Mouse (Mus musculus) forebrain, embryonic 11.5 days (tissue): Measurements from ENCODE around the gene Pawr. TPM values are rescaled to one million over a fixed set of nuclear protein-coding genes. Genes with fewer than 3 reads are reported as not detected.

Source experiments
- ATAC-seq: fragments of 200-750 bp; cut with Nextera tagmentation; replicated peaks from 2 replicates; pipeline ENCODE4 v1.8.0; 2017; ENCODE audit warnings: moderate TSS enrichment; ENCODE audit not compliant: low FRiP score
- DNase-seq: peaks from one replicate; pipeline ENCODE4 v3.0.0-alpha.2; 2017; ENCODE audit warnings: low spot score
- H3K27ac ChIP-seq: fragments of 300-500 bp; sonication (generic); 2 replicates; pipeline ENCODE4 v1.5.1; 2014; ENCODE audit warnings: low read depth, low read length
- H3K27me3 ChIP-seq: fragments of 300-500 bp; sonication (generic); 2 replicates; pipeline ENCODE4 v1.6.1; 2014; ENCODE audit warnings: mild to moderate bottlenecking, low read length, mixed read lengths; ENCODE audit not compliant: control insufficient read depth, insufficient read depth
- H3K36me3 ChIP-seq: fragments of 300-500 bp; sonication (generic); 2 replicates; pipeline ENCODE4 v1.6.1; 2014; ENCODE audit warnings: mild to moderate bottlenecking, low read length, moderate library complexity, mixed read lengths; ENCODE audit not compliant: control insufficient read depth, insufficient read depth
- H3K4me1 ChIP-seq: fragments of 300-500 bp; sonication (generic); replicated peaks from 2 replicates; pipeline ENCODE4 v1.6.1; 2014; ENCODE audit warnings: low read length, mixed read lengths; ENCODE audit not compliant: control insufficient read depth, insufficient read depth
- H3K4me2 ChIP-seq: fragments of 300-500 bp; sonication (generic); 2 replicates; pipeline ENCODE4 v1.6.1; 2014; ENCODE audit warnings: low read depth, mild to moderate bottlenecking, low read length, moderate library complexity, mixed read lengths; ENCODE audit not compliant: severe bottlenecking
- H3K4me3 ChIP-seq: fragments of 300-500 bp; sonication (generic); 2 replicates; pipeline ENCODE4 v1.5.1; 2014; ENCODE audit warnings: low read depth, low read length
- H3K9ac ChIP-seq: fragments of 300-500 bp; sonication (generic); 2 replicates; pipeline ENCODE4 v1.6.1; 2014; ENCODE audit warnings: low read length
- H3K9me3 ChIP-seq: fragments of 300-500 bp; sonication (generic); 2 replicates; pipeline ENCODE4 v1.6.1; 2016; ENCODE audit warnings: low read length, mixed read lengths; ENCODE audit not compliant: control insufficient read depth
- WGBS: fragments of 180-500 bp; shearing (Covaris S2); extraction: QIAGEN DNeasy Blood & Tissue Kit; methylation state at CpG from one replicate; pipeline ENCODE4 v1.1.7; 2014; 5-methylcytosine and 5-hydroxymethylcytosine counted together
- polyA plus RNA-seq: library from polyadenylated mRNA; unstranded; fragments of >200 nt; fragmentation: Nextera tagmentation; extraction: Ambion mirVana; gene quantifications from 2 replicates; pipeline ENCODE4 v1.2.1, GENCODE M21; 2014

The Pawr gene
- polyA plus RNA-seq, 1 experiment from 2014 or later: 18.3 TPM

DNA sequence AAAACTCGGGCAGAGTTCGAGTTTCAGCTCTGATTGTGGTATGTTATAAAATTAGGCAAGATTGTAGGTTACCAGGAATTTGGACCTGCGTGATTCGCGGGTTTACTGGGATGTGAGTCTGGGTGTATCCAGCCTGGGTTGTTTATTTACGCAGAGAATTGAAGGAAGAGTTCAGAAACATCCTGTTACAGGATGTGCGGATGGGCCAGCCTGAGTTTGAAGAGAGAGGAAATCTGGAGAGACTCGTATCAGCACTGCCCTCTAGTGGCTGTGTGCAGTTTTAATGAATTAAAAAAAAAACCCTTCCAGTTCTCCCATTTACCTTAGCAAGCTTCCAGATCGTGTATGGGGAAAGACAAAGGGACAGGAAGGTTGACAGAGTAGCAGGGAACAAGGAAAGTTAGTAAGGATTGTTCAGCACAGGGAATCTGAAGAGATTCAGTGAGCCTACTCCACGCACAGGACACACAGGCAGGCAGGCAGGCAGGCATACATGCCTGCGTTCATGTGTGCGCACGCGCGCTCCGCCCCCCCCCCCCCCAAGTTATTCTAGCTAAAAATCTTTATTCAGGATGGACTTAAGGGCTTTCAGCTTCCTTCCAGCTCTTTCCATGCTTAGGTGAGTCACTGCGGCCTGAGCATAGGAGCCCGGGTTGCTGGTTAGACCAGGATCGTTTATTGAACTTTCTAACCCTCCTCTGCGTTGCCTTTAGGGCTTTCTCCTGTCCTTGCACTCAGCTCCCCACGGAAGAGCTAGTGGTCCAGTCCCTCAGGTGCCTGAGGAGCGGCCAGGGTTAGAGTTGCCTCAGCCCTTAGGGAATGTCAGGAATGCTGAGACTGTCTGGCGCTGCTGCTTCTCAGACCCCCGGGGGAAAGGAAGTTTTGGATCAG, 114.4 kb downstream of the Pawr start:
- Histone ChIP-seq H3K4me3 (peak overlapping the region; percentile 33), H3K4me2 (peak overlapping the region; percentile 66), H3K27ac (no peak overlapping the region), H3K4me1 (peaks cover 2% of the 10 kb centered on the region; the same call in 1 of the 2 replicates), H3K9ac (peak overlapping the region; percentile 48), H3K36me3 (no peaks in the 10 kb centered on the region), H3K9me3 (no peaks in the 10 kb centered on the region), H3K27me3 (no peaks in the 10 kb centered on the region)
- ATAC-seq (peak; percentile 73), DNase-seq (peak; percentile 67)
- WGBS: 9% methylated on average over 24 of the region's 24 CpGs

DNA sequence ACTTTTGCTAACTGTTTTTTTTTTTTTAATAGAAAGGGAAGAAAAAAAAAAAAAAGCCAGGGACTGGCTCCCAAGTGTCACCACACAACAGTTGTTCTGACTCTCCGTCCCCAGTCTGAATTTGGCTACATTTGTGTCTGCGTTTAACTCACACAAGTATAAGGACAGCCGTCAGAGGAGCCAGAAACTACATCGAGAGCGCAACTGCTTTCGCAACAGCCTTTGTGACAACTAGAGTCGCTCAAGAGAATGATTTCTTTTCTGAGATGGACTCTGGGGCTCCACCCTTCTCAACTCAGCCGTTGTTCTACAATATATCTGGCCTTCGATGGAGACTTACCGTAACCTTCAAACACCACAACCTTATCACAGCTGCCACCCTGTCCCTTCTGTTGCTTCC, 115.3 kb downstream of the Pawr start:
- no peak overlapping the region for H3K4me2 ChIP-seq
- 88% methylated on average over 10 of the region's 10 CpGs for WGBS

DNA sequence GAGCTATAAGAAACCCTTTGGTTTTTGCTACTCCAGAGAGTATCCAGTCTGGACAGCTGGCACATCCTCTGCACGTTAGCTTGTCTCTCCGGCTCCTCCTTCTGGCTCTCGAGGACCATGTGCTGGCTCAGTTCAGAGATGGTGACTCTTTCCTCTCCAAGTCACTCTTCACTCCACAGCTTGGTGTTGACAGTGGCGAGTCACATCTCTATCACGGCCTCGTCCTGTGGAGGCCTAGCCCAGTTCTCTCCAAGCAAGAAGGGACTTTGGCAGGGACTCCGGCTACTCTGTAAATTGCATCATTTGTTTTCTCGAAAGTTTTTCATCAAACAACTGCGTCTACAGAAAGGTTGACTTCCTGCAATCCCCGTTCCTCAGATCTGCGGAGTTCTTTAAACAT, 116.5 kb downstream of the Pawr start:
- DNase-seq (no peak), ATAC-seq (no peak)
- WGBS: 87% methylated on average over 11 of the region's 11 CpGs
- Histone ChIP-seq H3K27ac (no peak overlapping the region), H3K4me3 (no peak overlapping the region), H3K4me1 (peaks cover 2% of the 10 kb centered on the region; the same call in 1 of the 2 replicates), H3K9me3 (no peaks in the 10 kb centered on the region), H3K4me2 (no peak overlapping the region), H3K9ac (no peak overlapping the region), H3K27me3 (no peaks in the 10 kb centered on the region), H3K36me3 (no peaks in the 10 kb centered on the region)

More for the DNA sequence above, 115.3 kb downstream of the Pawr start:
- no peak overlapping the region for H3K27ac ChIP-seq
- H3K27me3 ChIP-seq: no peaks in the 10 kb centered on the region
- H3K4me1 ChIP-seq: peaks cover 2% of the 10 kb centered on the region; the same call in 1 of the 2 replicates
- H3K36me3 ChIP-seq: no peaks in the 10 kb centered on the region
- H3K9me3 ChIP-seq: no peaks in the 10 kb centered on the region
- no peak overlapping the region for H3K4me3 ChIP-seq
- no peak overlapping the region for H3K9ac ChIP-seq
- no peak for DNase-seq
- ATAC-seq: no peak

DNA sequence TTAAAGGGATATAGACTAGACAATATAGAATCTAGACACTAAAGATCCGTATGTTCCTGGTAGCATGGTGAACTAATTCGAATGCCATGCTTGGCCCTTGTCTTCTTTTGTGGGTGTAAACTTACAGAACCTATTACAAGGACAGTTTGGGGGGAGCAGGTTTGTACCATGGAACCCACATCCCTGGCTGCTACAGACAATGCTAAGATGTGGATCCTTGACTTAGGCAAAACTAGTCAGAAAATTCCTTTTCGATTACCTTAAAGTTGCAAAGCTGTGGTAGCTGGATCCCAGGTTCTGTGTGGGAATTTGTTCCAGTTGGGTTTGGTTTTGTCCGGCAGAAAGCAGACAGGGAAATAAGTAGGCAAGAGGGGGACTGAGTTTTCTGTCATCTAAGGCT, 118.5 kb downstream of the Pawr start:
- no peak for DNase-seq
- Histone ChIP-seq H3K4me2 (no peak overlapping the region), H3K9ac (no peak overlapping the region), H3K4me1 (0 out of 2 replicates have a peak, but pooled peaks cover 2% of the 10 kb centered on the region), H3K9me3 (no peaks in the 10 kb centered on the region), H3K36me3 (no peaks in the 10 kb centered on the region), H3K27me3 (no peaks in the 10 kb centered on the region), H3K4me3 (no peak overlapping the region), H3K27ac (no peak overlapping the region)
- no peak for ATAC-seq
- WGBS: 94% methylated on average over 4 of the region's 4 CpGs

DNA sequence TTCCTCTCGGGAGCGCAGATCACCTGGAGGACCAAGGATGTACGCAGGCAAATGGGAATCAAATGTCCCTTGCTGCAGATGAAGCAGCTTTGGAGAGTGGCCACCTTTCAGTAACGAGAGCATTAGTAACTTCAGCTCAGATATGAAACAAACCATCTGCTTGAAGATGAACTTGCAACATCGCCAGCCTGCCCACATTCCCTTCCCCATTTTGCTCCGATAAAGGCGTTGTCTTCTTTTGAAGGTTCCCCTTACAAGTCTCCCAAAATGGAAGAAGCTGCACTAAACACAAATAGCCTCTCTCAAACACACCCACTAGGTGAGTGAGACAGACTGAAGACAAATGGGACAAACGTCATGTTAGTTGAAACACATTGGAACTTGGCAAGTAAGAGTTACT, 119.6 kb downstream of the Pawr start:
- no peaks in the 10 kb centered on the region for H3K9me3 ChIP-seq
- 95% methylated on average over 8 of the region's 8 CpGs for WGBS
- ATAC-seq: no peak

DNA sequence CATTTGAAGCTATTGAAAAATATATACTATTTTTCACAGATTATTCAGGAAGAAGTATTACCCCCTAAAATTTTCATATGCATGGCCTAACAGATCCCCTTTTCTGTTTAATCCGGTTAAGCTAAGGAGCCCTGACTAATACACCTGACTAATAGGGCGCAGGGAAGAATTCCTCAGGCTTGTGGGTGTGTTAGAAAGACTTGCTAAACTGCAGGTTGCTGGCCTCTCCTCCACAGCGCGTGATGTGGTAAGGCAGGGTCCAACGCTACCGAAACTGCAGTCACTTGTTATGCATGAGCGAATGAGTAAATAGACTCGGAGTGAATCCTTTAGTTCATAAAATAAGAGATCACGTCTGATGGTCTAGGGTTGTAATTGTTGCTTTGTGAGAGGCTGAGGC, 120.5 kb downstream of the Pawr start:
- Histone ChIP-seq H3K9ac (no peak overlapping the region), H3K4me2 (no peak overlapping the region), H3K4me1 (no peaks in the 10 kb centered on the region), H3K9me3 (no peaks in the 10 kb centered on the region), H3K4me3 (no peak overlapping the region), H3K27ac (no peak overlapping the region), H3K27me3 (no peaks in the 10 kb centered on the region), H3K36me3 (no peaks in the 10 kb centered on the region)
- WGBS: 94% methylated on average over 9 of the region's 9 CpGs
- DNase-seq (no peak), ATAC-seq (no peak)

More for the DNA sequence above, 119.6 kb downstream of the Pawr start:
- H3K27ac ChIP-seq: no peak overlapping the region
- 0 out of 2 replicates have a peak, but pooled peaks cover 2% of the 10 kb centered on the region for H3K4me1 ChIP-seq
- H3K27me3 ChIP-seq: no peaks in the 10 kb centered on the region
- no peak overlapping the region for H3K4me2 ChIP-seq
- H3K9ac ChIP-seq: no peak overlapping the region
- H3K36me3 ChIP-seq: no peaks in the 10 kb centered on the region
- H3K4me3 ChIP-seq: no peak overlapping the region
- no peak for DNase-seq

DNA sequence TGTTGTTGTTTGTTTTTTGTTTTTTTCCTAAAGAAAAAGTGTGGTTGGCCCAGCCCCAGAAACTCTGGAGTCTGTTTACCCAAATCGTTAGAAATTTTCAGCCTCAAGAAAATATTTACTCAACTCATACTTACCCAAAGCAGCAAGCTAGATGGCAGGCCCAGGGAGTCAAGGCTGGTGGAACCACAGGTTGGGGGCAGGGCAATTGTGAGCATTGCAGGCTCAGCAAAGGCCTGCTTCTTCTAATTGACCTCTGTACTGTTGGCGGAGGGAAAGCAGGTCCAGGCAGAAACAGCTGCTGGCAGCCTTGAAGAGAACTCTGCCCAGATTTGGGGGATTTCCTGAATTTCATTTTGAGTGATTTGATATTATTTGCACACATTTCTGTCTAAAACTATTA, 121.6 kb downstream of the Pawr start:
- ATAC-seq (no peak), DNase-seq (no peak)
- Histone ChIP-seq H3K4me2 (no peak overlapping the region), H3K4me1 (no peaks in the 10 kb centered on the region), H3K27ac (no peak overlapping the region), H3K4me3 (no peak overlapping the region), H3K27me3 (no peaks in the 10 kb centered on the region), H3K9ac (no peak overlapping the region), H3K36me3 (no peaks in the 10 kb centered on the region), H3K9me3 (no peaks in the 10 kb centered on the region)
- 56% methylated on average over 2 of the region's 2 CpGs for WGBS

DNA sequence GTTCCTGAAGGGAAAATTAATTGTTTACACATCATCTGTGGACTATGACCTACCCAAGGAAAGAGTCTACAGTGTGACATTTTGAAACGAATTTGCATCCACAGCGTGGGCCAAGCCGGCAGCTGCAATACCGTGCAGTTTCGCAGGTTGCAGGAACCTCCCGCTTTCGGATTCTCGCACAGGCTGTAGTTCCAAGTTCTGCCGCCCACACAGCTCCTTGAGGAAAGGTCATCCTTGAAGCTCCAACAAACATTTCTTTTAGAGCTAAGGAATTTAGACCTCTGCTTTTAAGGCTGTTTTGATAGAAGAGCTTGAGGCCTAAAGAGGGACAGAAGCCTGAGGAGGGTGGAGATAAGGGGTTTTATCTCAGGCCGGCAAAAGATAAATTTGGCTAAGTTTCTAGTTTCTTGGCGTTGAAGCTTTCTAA, 122.8 kb downstream of the Pawr start:
- H3K4me3 ChIP-seq: no peak overlapping the region
- H3K4me2 ChIP-seq: no peak overlapping the region
- H3K4me1 ChIP-seq: no peaks in the 10 kb centered on the region
- 94% methylated on average over 11 of the region's 11 CpGs for WGBS
- no peaks in the 10 kb centered on the region for H3K9me3 ChIP-seq
- H3K9ac ChIP-seq: no peak overlapping the region
- no peaks in the 10 kb centered on the region for H3K36me3 ChIP-seq
- no peak overlapping the region for H3K27ac ChIP-seq
- no peaks in the 10 kb centered on the region for H3K27me3 ChIP-seq
- ATAC-seq: no peak
- DNase-seq: no peak

DNA sequence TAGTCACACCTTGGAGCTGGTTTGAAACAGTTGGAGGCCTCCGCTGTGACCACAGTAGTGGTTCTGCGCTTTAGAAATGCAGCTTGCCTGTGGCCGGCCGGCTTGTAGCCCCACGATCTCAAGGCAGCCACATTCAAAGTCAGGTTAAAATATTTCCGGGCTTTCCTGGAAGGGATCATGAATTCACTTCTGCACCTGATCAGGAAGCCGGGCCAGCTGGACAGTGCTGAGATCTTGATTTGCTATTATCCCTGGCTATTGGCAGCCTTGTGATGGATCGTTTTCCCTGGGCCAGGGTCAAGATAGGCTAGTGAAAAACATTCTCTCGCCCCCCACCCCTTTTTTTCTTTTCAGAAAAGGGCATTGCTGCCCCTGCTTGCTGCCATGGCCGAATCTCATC, 123.3 kb downstream of the Pawr start:
- DNase-seq: no peak
- Histone ChIP-seq H3K27ac (no peak overlapping the region), H3K4me3 (no peak overlapping the region), H3K27me3 (no peaks in the 10 kb centered on the region), H3K4me1 (no peaks in the 10 kb centered on the region), H3K4me2 (no peak overlapping the region), H3K36me3 (no peaks in the 10 kb centered on the region), H3K9ac (no peak overlapping the region), H3K9me3 (no peaks in the 10 kb centered on the region)
- ATAC-seq: no peak
- WGBS: 83% methylated on average over 10 of the region's 10 CpGs
